Mouse (Mus musculus) neural tube, embryonic 13.5 days (tissue): ENCODE data around the gene Ubald2. TPM values are rescaled to one million over a fixed set of nuclear protein-coding genes. Genes with fewer than 3 reads are reported as not detected.

Experiments used
- ATAC-seq: fragments of 200-750 bp; cut with Nextera tagmentation; 2 replicates; pipeline ENCODE4 v1.8.0; 2017; ENCODE audit warnings: low read depth, mild to moderate bottlenecking, moderate TSS enrichment, moderate library complexity
- H3K27ac ChIP-seq: fragments of 300-500 bp; sonication (generic); replicated peaks from 2 replicates; pipeline ENCODE4 v1.5.1; 2015; ENCODE audit warnings: moderate library complexity, mild to moderate bottlenecking, inconsistent platforms
- H3K27me3 ChIP-seq: fragments of 300-500 bp; sonication (generic); 2 replicates; pipeline ENCODE4 v1.6.1; 2015; ENCODE audit warnings: mild to moderate bottlenecking, inconsistent platforms
- H3K36me3 ChIP-seq: fragments of 300-500 bp; sonication (generic); 2 replicates; pipeline ENCODE4 v1.6.1; 2015; ENCODE audit warnings: mild to moderate bottlenecking, inconsistent platforms
- H3K4me1 ChIP-seq: fragments of 300-500 bp; sonication (generic); replicated peaks from 2 replicates; pipeline ENCODE4 v1.6.1; 2015; ENCODE audit warnings: inconsistent platforms
- H3K4me2 ChIP-seq: fragments of 300-500 bp; sonication (generic); 2 replicates; pipeline ENCODE4 v1.6.1; 2015; ENCODE audit warnings: inconsistent platforms, mild to moderate bottlenecking, moderate library complexity
- H3K4me3 ChIP-seq: fragments of 300-500 bp; sonication (generic); 2 replicates; pipeline ENCODE4 v1.5.1; 2015; ENCODE audit warnings: mild to moderate bottlenecking, inconsistent platforms
- H3K9ac ChIP-seq: fragments of 300-500 bp; sonication (generic); 2 replicates; pipeline ENCODE4 v1.6.1; 2015; ENCODE audit warnings: moderate library complexity, mild to moderate bottlenecking, inconsistent platforms
- H3K9me3 ChIP-seq: fragments of 300-500 bp; sonication (generic); 2 replicates; pipeline ENCODE4 v1.6.1; 2016; ENCODE audit warnings: inconsistent platforms
- WGBS: fragments of 180-500 bp; shearing (Covaris S2); methylation state at CpG from one replicate; pipeline ENCODE4 v1.1.7; 2015; 5-methylcytosine and 5-hydroxymethylcytosine counted together
- polyA plus RNA-seq: library from polyadenylated mRNA; unstranded; fragments of >200 nt; fragmentation: Nextera tagmentation; extraction: Ambion mirVana; gene quantifications from 2 replicates; pipeline ENCODE4 v1.2.1, GENCODE M21; 2015

The Ubald2 gene
- polyA plus RNA-seq, 1 experiment from 2014 or later = 55.0 TPM

GRCm38 (mm10) chr11:116429862-116430613 lies 3.9 kb upstream of the Ubald2 start:
- Histone ChIP-seq H3K27me3 (no peaks in the 10 kb centered on the region), H3K4me3 (no peak overlapping the region), H3K36me3 (no peaks in the 10 kb centered on the region), H3K9ac (no peak overlapping the region), H3K27ac (no peak overlapping the region), H3K4me2 (no peak overlapping the region), H3K4me1 (peaks cover 5% of the 10 kb centered on the region; the same call in 1 of the 2 replicates), H3K9me3 (no peaks in the 10 kb centered on the region)
- ATAC-seq = no peak
- 86% methylated on average over 9 of the region's 9 CpGs for WGBS

GRCm38 (mm10) chr11:116430723-116431427 lies 3.0 kb upstream of the Ubald2 start:
- Histone ChIP-seq H3K9me3 (no peaks in the 10 kb centered on the region), H3K4me2 (no peak overlapping the region), H3K9ac (no peak overlapping the region), H3K27me3 (no peaks in the 10 kb centered on the region), H3K4me3 (no peak overlapping the region), H3K36me3 (no peaks in the 10 kb centered on the region; the same call in 1 of the 2 replicates), H3K4me1 (peaks cover 14% of the 10 kb centered on the region), H3K27ac (no peak overlapping the region)
- WGBS = 49% methylated on average over 22 of the region's 22 CpGs
- ATAC-seq = no peak

- ATAC-seq = no peak
- 60% methylated on average over 11 of the region's 11 CpGs for WGBS
- Histone ChIP-seq H3K36me3 (peaks cover under 1% of the 10 kb centered on the region; the same call in 1 of the 2 replicates), H3K27me3 (no peaks in the 10 kb centered on the region), H3K4me2 (no peak overlapping the region), H3K4me3 (no peak overlapping the region), H3K27ac (no peak overlapping the region), H3K4me1 (peaks cover 20% of the 10 kb centered on the region), H3K9me3 (no peaks in the 10 kb centered on the region), H3K9ac (no peak overlapping the region)
These were observed 2.3 kb upstream of the Ubald2 start for GRCm38 (mm10) chr11:116431428-116432077.

GRCm38 (mm10) chr11:116432127-116432526 lies 1.8 kb upstream of the Ubald2 start:
- Histone ChIP-seq H3K4me1 (peaks cover 26% of the 10 kb centered on the region), H3K36me3 (peaks cover 6% of the 10 kb centered on the region), H3K4me2 (no peak overlapping the region), H3K27ac (no peak overlapping the region), H3K9ac (no peak overlapping the region), H3K4me3 (no peak overlapping the region), H3K27me3 (no peaks in the 10 kb centered on the region), H3K9me3 (no peaks in the 10 kb centered on the region)
- no peak for ATAC-seq
- WGBS = 76% methylated on average over 6 of the region's 6 CpGs

GRCm38 (mm10) chr11:116432593-116433355 lies 1.1 kb upstream of the Ubald2 start:
- Histone ChIP-seq H3K36me3 (peaks cover 13% of the 10 kb centered on the region), H3K9me3 (no peaks in the 10 kb centered on the region), H3K27ac (no peak overlapping the region), H3K27me3 (no peaks in the 10 kb centered on the region), H3K4me1 (peaks cover 33% of the 10 kb centered on the region), H3K4me2 (no peak overlapping the region), H3K9ac (no peak overlapping the region), H3K4me3 (no peak overlapping the region)
- ATAC-seq = no peak
- 74% methylated on average over 8 of the region's 8 CpGs for WGBS

GRCm38 (mm10) chr11:116434287-116434966 lies 533 bp downstream of the Ubald2 start:
- peak overlapping the region; percentile 77 for H3K4me2 ChIP-seq
- H3K27me3 ChIP-seq = no peaks in the 10 kb centered on the region
- H3K36me3 ChIP-seq = peaks cover 19% of the 10 kb centered on the region
- peaks cover 33% of the 10 kb centered on the region for H3K4me1 ChIP-seq
- peak overlapping the region; percentile 97 for H3K9ac ChIP-seq
- H3K9me3 ChIP-seq = no peaks in the 10 kb centered on the region
- H3K27ac ChIP-seq = peak overlapping the region; percentile 96
- WGBS = 1% methylated on average over 54 of the region's 67 CpGs
- peak; percentile 41 for ATAC-seq
- H3K4me3 ChIP-seq = peak overlapping the region; percentile 94

GRCm38 (mm10) chr11:116434967-116435752 lies 1.3 kb downstream of the Ubald2 start:
- H3K27ac ChIP-seq = peak overlapping the region; percentile 96
- H3K9ac ChIP-seq = peak overlapping the region; percentile 97
- peaks cover 33% of the 10 kb centered on the region for H3K4me1 ChIP-seq
- H3K27me3 ChIP-seq = no peaks in the 10 kb centered on the region
- peaks cover 24% of the 10 kb centered on the region for H3K36me3 ChIP-seq
- H3K4me3 ChIP-seq = peak overlapping the region; percentile 94
- no peaks in the 10 kb centered on the region for H3K9me3 ChIP-seq
- peak overlapping the region; percentile 77 for H3K4me2 ChIP-seq
- WGBS = 51% methylated on average over 12 of the region's 12 CpGs
- no peak; the same call in 1 of the 2 replicates for ATAC-seq

GRCm38 (mm10) chr11:116435992-116436724 lies 2.3 kb downstream of the Ubald2 start:
- H3K4me2 ChIP-seq = peak overlapping the region; percentile 77
- no peak overlapping the region for H3K27ac ChIP-seq
- no peaks in the 10 kb centered on the region for H3K9me3 ChIP-seq
- H3K9ac ChIP-seq = peak overlapping the region; percentile 97
- no peaks in the 10 kb centered on the region for H3K27me3 ChIP-seq
- peak overlapping the region; percentile 94 for H3K4me3 ChIP-seq
- peaks cover 24% of the 10 kb centered on the region for H3K36me3 ChIP-seq
- 55% methylated on average over 5 of the region's 5 CpGs for WGBS
- peaks cover 37% of the 10 kb centered on the region for H3K4me1 ChIP-seq
- ATAC-seq = no peak

GRCm38 (mm10) chr11:116436725-116437331 lies 2.9 kb downstream of the Ubald2 start:
- Histone ChIP-seq H3K4me2 (peak overlapping the region; percentile 77), H3K9ac (peak overlapping the region; percentile 97), H3K9me3 (no peaks in the 10 kb centered on the region), H3K27me3 (no peaks in the 10 kb centered on the region), H3K36me3 (peaks cover 24% of the 10 kb centered on the region), H3K4me1 (peaks cover 42% of the 10 kb centered on the region), H3K27ac (peak overlapping the region; percentile 38), H3K4me3 (peak overlapping the region; percentile 94)
- WGBS = 68% methylated on average over 4 of the region's 4 CpGs
- no peak for ATAC-seq

GRCm38 (mm10) chr11:116437541-116437940 lies 3.6 kb downstream of the Ubald2 start:
- Histone ChIP-seq H3K9me3 (no peaks in the 10 kb centered on the region), H3K9ac (peak overlapping the region; percentile 97), H3K4me2 (peak overlapping the region; percentile 77; the same call in 1 of the 2 replicates), H3K4me3 (0 out of 2 replicates have a peak overlapping the region, but pooled peaks have one; percentile 94), H3K36me3 (peaks cover 24% of the 10 kb centered on the region), H3K4me1 (peaks cover 42% of the 10 kb centered on the region), H3K27me3 (no peaks in the 10 kb centered on the region), H3K27ac (no peak overlapping the region; the same call in 1 of the 2 replicates)
- ATAC-seq = no peak
- WGBS = 79% methylated on average over 11 of the region's 11 CpGs
